Mouse (Mus musculus): Measurements from ENCODE around the gene Atp2a3.

- TF ChIP-seq POLR2A (IDR thresholded peaks at IDR 0.05; ENCODE audit: extremely low read depth, insufficient read depth, low read length) (no peak), CTCF (IDR thresholded peaks at IDR 0.05; ENCODE audit: low read depth, low read length) (no peak)
Observed at GRCm38 (mm10) chr11:73015391-73016102, 54.6 kb downstream of the Atp2a3 start.

All from liver, adult 2 months (tissue).